Mouse (Mus musculus) forebrain, embryonic 11.5 days (tissue): ENCODE measurements at regions not wholly inside any gene's neighbourhood (a gene's known extent, or its start where the extent isn't known, plus 50 kb on each side); places are given as distances from the start of the nearest gene placed in this dataset.

Source experiments
- ATAC-seq: fragments of 200-750 bp; cut with Nextera tagmentation; replicated peaks from 2 replicates; pipeline ENCODE4 v1.8.0; 2017; ENCODE audit warnings: moderate TSS enrichment; ENCODE audit not compliant: low FRiP score
- DNase-seq: peaks from one replicate; pipeline ENCODE4 v3.0.0-alpha.2; 2017; ENCODE audit warnings: low spot score
- H3K27ac ChIP-seq: fragments of 300-500 bp; sonication (generic); 2 replicates; pipeline ENCODE4 v1.5.1; 2014; ENCODE audit warnings: low read depth, low read length
- H3K27me3 ChIP-seq: fragments of 300-500 bp; sonication (generic); 2 replicates; pipeline ENCODE4 v1.6.1; 2014; ENCODE audit warnings: mild to moderate bottlenecking, low read length, mixed read lengths; ENCODE audit not compliant: control insufficient read depth, insufficient read depth
- H3K36me3 ChIP-seq: fragments of 300-500 bp; sonication (generic); 2 replicates; pipeline ENCODE4 v1.6.1; 2014; ENCODE audit warnings: mild to moderate bottlenecking, low read length, moderate library complexity, mixed read lengths; ENCODE audit not compliant: control insufficient read depth, insufficient read depth
- H3K4me1 ChIP-seq: fragments of 300-500 bp; sonication (generic); replicated peaks from 2 replicates; pipeline ENCODE4 v1.6.1; 2014; ENCODE audit warnings: low read length, mixed read lengths; ENCODE audit not compliant: control insufficient read depth, insufficient read depth
- H3K4me2 ChIP-seq: fragments of 300-500 bp; sonication (generic); 2 replicates; pipeline ENCODE4 v1.6.1; 2014; ENCODE audit warnings: low read depth, mild to moderate bottlenecking, low read length, moderate library complexity, mixed read lengths; ENCODE audit not compliant: severe bottlenecking
- H3K4me3 ChIP-seq: fragments of 300-500 bp; sonication (generic); 2 replicates; pipeline ENCODE4 v1.5.1; 2014; ENCODE audit warnings: low read depth, low read length
- H3K9ac ChIP-seq: fragments of 300-500 bp; sonication (generic); 2 replicates; pipeline ENCODE4 v1.6.1; 2014; ENCODE audit warnings: low read length
- H3K9me3 ChIP-seq: fragments of 300-500 bp; sonication (generic); 2 replicates; pipeline ENCODE4 v1.6.1; 2016; ENCODE audit warnings: low read length, mixed read lengths; ENCODE audit not compliant: control insufficient read depth
- WGBS: fragments of 180-500 bp; shearing (Covaris S2); extraction: QIAGEN DNeasy Blood & Tissue Kit; methylation state at CpG from one replicate; pipeline ENCODE4 v1.1.7; 2014; 5-methylcytosine and 5-hydroxymethylcytosine counted together

DNA sequence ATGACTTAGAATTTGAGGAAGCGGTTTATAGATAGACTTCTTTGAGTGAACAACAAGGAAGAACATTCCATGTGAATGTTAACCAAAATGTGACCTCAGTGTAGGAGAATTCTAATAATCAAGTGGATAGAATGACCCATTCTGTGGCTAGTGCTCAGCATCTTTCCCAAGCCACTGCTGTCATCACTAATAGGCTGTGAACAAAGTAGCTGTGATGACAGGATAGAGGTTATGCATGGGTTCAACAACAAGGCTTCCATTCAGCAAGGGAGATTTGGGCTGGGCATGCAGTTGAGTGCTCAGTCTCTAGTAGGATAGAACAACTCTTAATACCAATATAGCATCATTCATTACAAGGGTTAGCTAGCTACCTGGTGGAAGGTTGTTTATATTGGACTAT is 483.0 kb upstream of the Pappa start:
- Histone ChIP-seq H3K4me1 (no peaks in the 10 kb centered on the region), H3K4me2 (no peak overlapping the region), H3K9ac (no peak overlapping the region), H3K4me3 (no peak overlapping the region), H3K27me3 (no peaks in the 10 kb centered on the region), H3K27ac (no peak overlapping the region), H3K36me3 (no peaks in the 10 kb centered on the region), H3K9me3 (no peaks in the 10 kb centered on the region)
- no peak for DNase-seq
- ATAC-seq: no peak
- WGBS: 85% methylated on average over 1 of the region's 1 CpGs

- no peaks in the 10 kb centered on the region for H3K36me3 ChIP-seq
- no peaks in the 10 kb centered on the region for H3K4me1 ChIP-seq
- WGBS: 89% methylated on average over 2 of the region's 2 CpGs
- DNase-seq: no peak
- H3K27ac ChIP-seq: no peak overlapping the region
- no peak overlapping the region for H3K9ac ChIP-seq
- H3K4me3 ChIP-seq: no peak overlapping the region
- no peak overlapping the region for H3K4me2 ChIP-seq
- H3K27me3 ChIP-seq: no peaks in the 10 kb centered on the region
- no peak for ATAC-seq
- no peaks in the 10 kb centered on the region for H3K9me3 ChIP-seq
Observed at GRCm38 (mm10) chr4:64645141-64645540, 478.8 kb upstream of the Pappa start.

DNA sequence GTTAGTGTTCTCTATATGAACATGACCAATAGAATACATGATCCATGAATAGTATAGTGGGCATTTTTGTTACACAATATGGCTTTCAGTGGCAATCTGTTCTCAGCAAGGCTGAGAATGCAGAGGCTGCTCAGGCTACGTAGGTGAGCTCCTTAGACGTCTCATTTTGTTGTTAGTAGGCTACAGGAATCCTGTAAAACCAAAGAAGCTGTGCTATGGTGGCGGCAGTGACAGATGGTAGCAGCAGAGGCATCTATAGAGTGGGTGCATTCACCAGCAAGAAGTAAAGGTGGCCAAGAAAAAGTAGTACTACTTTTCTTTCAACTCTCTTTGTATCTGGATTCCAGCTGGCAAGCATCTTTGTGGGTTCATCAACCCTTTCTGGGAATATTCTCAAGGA is 469.8 kb upstream of the Pappa start:
- Histone ChIP-seq H3K27ac (no peak overlapping the region), H3K27me3 (no peaks in the 10 kb centered on the region), H3K36me3 (no peaks in the 10 kb centered on the region), H3K9ac (no peak overlapping the region), H3K4me3 (no peak overlapping the region), H3K9me3 (no peaks in the 10 kb centered on the region), H3K4me1 (no peaks in the 10 kb centered on the region), H3K4me2 (no peak overlapping the region)
- DNase-seq (no peak), ATAC-seq (no peak)
- 81% methylated on average over 3 of the region's 3 CpGs for WGBS

- no peak overlapping the region for H3K27ac ChIP-seq
- H3K4me2 ChIP-seq: no peak overlapping the region
- H3K36me3 ChIP-seq: no peaks in the 10 kb centered on the region
- DNase-seq: no peak
- no peak overlapping the region for H3K4me3 ChIP-seq
- no peaks in the 10 kb centered on the region for H3K9me3 ChIP-seq
- no peaks in the 10 kb centered on the region for H3K4me1 ChIP-seq
- no peaks in the 10 kb centered on the region for H3K27me3 ChIP-seq
- no peak overlapping the region for H3K9ac ChIP-seq
- ATAC-seq: no peak
Observed at GRCm38 (mm10) chr4:64655534-64655933, 468.4 kb upstream of the Pappa start.

- no peaks in the 10 kb centered on the region for H3K36me3 ChIP-seq
- WGBS: 88% methylated on average over 2 of the region's 2 CpGs
Observed at GRCm38 (mm10) chr4:64663722-64664121, 460.3 kb upstream of the Pappa start.

DNA sequence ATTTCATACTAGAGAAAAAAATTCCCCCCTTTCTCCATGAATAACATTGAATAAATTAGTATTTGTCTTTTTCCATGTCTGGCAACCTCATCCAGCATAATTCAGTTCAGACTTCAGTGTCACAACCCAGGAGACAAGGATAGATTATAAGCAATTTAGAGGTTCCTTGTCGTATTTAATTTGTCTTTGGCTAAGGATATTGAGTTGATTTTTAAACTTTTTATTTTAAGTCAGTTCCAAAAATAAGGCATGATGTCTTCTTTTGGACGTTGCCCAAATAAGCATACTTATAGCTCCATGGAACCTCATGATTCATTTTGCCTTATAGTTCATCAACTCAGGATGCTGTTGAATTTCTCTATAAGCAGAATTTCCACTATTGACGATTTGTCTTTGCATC is 456.0 kb upstream of the Pappa start:
- ATAC-seq: no peak
- Histone ChIP-seq H3K27ac (no peak overlapping the region), H3K27me3 (no peaks in the 10 kb centered on the region), H3K4me1 (no peaks in the 10 kb centered on the region), H3K9ac (no peak overlapping the region), H3K4me2 (no peak overlapping the region), H3K4me3 (no peak overlapping the region), H3K9me3 (no peaks in the 10 kb centered on the region), H3K36me3 (no peaks in the 10 kb centered on the region)
- 89% methylated on average over 3 of the region's 3 CpGs for WGBS
- no peak for DNase-seq

More at GRCm38 (mm10) chr4:64663722-64664121, 460.3 kb upstream of the Pappa start:
- Histone ChIP-seq H3K9me3 (no peaks in the 10 kb centered on the region), H3K27ac (no peak overlapping the region), H3K27me3 (no peaks in the 10 kb centered on the region), H3K4me2 (no peak overlapping the region), H3K4me1 (no peaks in the 10 kb centered on the region), H3K4me3 (no peak overlapping the region), H3K9ac (no peak overlapping the region)
- DNase-seq: no peak
- no peak for ATAC-seq

GRCm38 (mm10) chr4:64669722-64670121 is 454.3 kb upstream of the Pappa start:
- ATAC-seq (no peak), DNase-seq (no peak)
- H3K27me3 ChIP-seq: no peaks in the 10 kb centered on the region
- no peak overlapping the region for H3K9ac ChIP-seq
- H3K4me2 ChIP-seq: no peak overlapping the region
- no peak overlapping the region for H3K27ac ChIP-seq
- WGBS: 77% methylated on average over 2 of the region's 2 CpGs
- H3K4me3 ChIP-seq: no peak overlapping the region
- no peaks in the 10 kb centered on the region for H3K36me3 ChIP-seq
- H3K4me1 ChIP-seq: no peaks in the 10 kb centered on the region
- no peaks in the 10 kb centered on the region for H3K9me3 ChIP-seq

DNA sequence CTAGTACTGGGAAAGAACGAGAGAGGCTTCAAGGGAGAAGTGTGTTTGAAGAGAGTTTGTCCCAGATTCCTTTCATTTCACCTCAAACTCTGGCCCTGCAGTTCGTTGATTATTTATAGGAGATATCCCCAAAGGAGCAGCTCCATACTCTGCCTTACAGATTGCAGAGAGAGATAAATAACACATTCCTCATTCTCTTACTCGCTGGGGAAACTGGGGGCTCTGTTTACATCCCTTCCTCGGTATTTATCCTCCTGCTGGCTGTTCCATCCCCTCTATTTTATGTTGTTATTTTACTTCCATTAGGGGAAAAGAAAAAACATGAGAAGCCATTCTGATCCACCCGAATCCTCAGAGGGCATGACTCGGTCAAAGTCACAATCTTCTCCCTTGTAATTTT is 447.5 kb upstream of the Pappa start:
- H3K9ac ChIP-seq: no peak overlapping the region
- DNase-seq (no peak), ATAC-seq (no peak)
- H3K4me1 ChIP-seq: no peaks in the 10 kb centered on the region
- no peaks in the 10 kb centered on the region for H3K9me3 ChIP-seq
- H3K36me3 ChIP-seq: no peaks in the 10 kb centered on the region
- H3K27me3 ChIP-seq: no peaks in the 10 kb centered on the region
- H3K27ac ChIP-seq: no peak overlapping the region
- H3K4me3 ChIP-seq: no peak overlapping the region
- no peak overlapping the region for H3K4me2 ChIP-seq
- WGBS: 83% methylated on average over 6 of the region's 6 CpGs

- Histone ChIP-seq H3K27ac (no peak overlapping the region), H3K36me3 (no peaks in the 10 kb centered on the region)
- DNase-seq: no peak
Observed at GRCm38 (mm10) chr4:64676881-64677280, 447.1 kb upstream of the Pappa start.

More at GRCm38 (mm10) chr4:64676881-64677280, 447.1 kb upstream of the Pappa start:
- H3K9me3 ChIP-seq: no peaks in the 10 kb centered on the region
- no peak for ATAC-seq
- no peaks in the 10 kb centered on the region for H3K27me3 ChIP-seq
- 84% methylated on average over 5 of the region's 5 CpGs for WGBS
- no peak overlapping the region for H3K4me3 ChIP-seq
- H3K4me2 ChIP-seq: no peak overlapping the region
- H3K4me1 ChIP-seq: no peaks in the 10 kb centered on the region
- no peak overlapping the region for H3K9ac ChIP-seq
